Comparison of ENCODE assay signal across 23 mouse cellular contexts in genomic region chr15:11756786-11757185, GRCm38 (mm10).
"Had no signal": no experiment of that assay in that cellular context is flagged by ENCODE, and none has a peak within 500 bp of the region (broad histone marks: within the 10 kb centered on the region; RNA-seq: fewer than 3 reads in every experiment).

No protein-coding gene starts in this region.

- H3K27ac ChIP-seq: embryonic facial prominence, embryonic 10.5 days; embryonic facial prominence, embryonic 12.5 days; embryonic facial prominence, embryonic 13.5 days; embryonic facial prominence, embryonic 15.5 days; forebrain, embryonic 10.5 days; forebrain, embryonic 12.5 days; forebrain, embryonic 13.5 days; forebrain, embryonic 15.5 days; gastrocnemius, adult 2 months; heart, embryonic 10.5 days had no signal

- H3K27me3 ChIP-seq: embryonic facial prominence, embryonic 12.5 days; embryonic facial prominence, embryonic 13.5 days; embryonic facial prominence, embryonic 15.5 days; forebrain, embryonic 12.5 days; forebrain, embryonic 13.5 days; forebrain, embryonic 15.5 days had no signal

- H3K4me1 ChIP-seq: embryonic facial prominence, embryonic 10.5 days; embryonic facial prominence, embryonic 12.5 days; embryonic facial prominence, embryonic 13.5 days; embryonic facial prominence, embryonic 15.5 days; forebrain, embryonic 10.5 days; forebrain, embryonic 12.5 days; forebrain, embryonic 13.5 days; forebrain, embryonic 15.5 days; heart, embryonic 10.5 days had no signal

- H3K9ac ChIP-seq: embryonic facial prominence, embryonic 12.5 days; embryonic facial prominence, embryonic 13.5 days; embryonic facial prominence, embryonic 15.5 days; forebrain, embryonic 12.5 days; forebrain, embryonic 13.5 days; forebrain, embryonic 15.5 days; forebrain, postnatal 0 days had no signal

- H3K4me3 ChIP-seq: embryonic facial prominence, embryonic 10.5 days; embryonic facial prominence, embryonic 12.5 days; embryonic facial prominence, embryonic 13.5 days; embryonic facial prominence, embryonic 15.5 days; erythroblast, embryonic 14.5 days; forebrain, embryonic 10.5 days; forebrain, embryonic 12.5 days; forebrain, embryonic 13.5 days; forebrain, embryonic 15.5 days; gastrocnemius, adult 2 months; heart, embryonic 10.5 days had no signal

- H3K36me3 ChIP-seq: embryonic facial prominence, embryonic 10.5 days; embryonic facial prominence, embryonic 12.5 days; embryonic facial prominence, embryonic 13.5 days; embryonic facial prominence, embryonic 15.5 days; forebrain, embryonic 10.5 days; forebrain, embryonic 12.5 days; forebrain, embryonic 15.5 days; heart, embryonic 10.5 days had no signal

- DNase-seq: cerebellum, adult 9-10 months; cerebellum, adult 9-11 months; cerebellum, postnatal 10 days; cerebellum, postnatal 14 days; cerebellum, postnatal 25 days; cerebellum, postnatal 36 days; embryo, embryonic 11 days; forebrain, postnatal 0 days; gastrocnemius, adult 2 months; gastrocnemius, postnatal 10 days; gastrocnemius, postnatal 25 days; gastrocnemius, postnatal 36 days; heart, adult 18-20 months had no signal
